Mouse (Mus musculus): ENCODE measurements around the gene Lamb3.
"Not testable (repeated sequence)": the region's sequence is repeated elsewhere in the genome, so short reads cannot be mapped to it uniquely, and the experiment has no call there.

Lamb3 gene

DNA sequence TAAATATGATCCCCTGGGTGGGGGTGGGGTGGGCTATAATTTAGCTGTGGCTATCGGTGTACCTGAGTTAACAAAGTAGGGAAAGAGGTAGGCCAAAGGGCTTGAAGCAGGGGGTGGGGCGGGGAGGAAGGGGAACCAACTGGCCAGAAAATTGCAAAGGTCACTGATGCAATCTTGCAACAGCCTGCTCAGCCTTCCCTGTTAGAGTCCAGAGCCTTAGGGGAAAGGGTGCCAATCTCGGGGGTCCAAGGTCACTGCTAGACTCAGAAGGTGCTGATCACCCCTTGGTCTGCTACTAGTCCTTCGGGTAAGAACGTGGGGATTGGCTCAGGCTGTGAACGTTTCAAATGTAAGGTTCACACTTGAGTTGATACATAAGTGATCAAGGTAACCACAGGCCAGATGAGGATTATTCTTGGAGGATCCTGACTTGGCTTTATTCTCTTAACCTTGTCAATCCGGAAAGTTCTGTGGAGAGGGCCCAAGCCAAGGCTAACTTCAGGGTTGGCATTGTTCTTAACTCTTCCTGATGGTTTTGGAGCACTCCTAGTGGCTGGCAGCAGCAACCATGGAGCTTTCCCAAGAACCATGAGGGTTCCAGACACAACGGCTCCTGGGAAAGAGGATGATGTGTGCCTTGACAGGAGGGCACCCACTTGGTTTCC, 67.0 kb downstream of the Lamb3 start:
- DNase-seq (ENCODE audit: low read depth, low spot score) = no peak

DNA sequence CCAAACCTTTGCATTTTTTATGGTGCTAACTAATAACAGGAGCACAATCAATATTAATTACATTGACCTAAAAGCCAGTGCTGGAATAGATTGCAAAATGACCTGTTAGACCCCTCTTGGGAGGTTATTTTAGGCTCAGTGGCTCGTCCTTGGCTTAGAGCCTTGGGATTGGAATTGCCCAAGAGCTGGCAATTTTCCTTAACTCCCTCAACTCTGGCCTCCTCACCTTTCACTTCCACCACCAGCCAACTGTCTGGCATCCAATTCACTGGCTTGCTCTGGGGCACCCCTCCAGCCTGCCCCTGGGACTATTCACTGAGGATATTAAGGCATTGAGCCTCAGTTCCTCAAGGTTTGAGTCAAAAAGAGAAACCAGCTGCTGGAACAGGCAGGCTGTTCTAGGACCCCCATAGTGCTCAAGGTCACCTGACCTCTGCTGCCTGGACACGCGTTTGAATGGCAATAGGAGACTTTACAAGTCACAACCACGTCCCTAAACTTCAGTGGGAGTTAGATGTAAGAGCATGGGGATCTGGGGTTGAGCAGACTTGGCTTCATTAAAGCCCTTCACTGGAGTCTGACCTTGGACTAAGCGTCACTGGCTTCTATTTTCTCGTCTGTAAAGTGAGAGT, 71.0 kb downstream of the Lamb3 start:
- DNase-seq (ENCODE audit: low read depth, low spot score) = peak; percentile 37

DNA sequence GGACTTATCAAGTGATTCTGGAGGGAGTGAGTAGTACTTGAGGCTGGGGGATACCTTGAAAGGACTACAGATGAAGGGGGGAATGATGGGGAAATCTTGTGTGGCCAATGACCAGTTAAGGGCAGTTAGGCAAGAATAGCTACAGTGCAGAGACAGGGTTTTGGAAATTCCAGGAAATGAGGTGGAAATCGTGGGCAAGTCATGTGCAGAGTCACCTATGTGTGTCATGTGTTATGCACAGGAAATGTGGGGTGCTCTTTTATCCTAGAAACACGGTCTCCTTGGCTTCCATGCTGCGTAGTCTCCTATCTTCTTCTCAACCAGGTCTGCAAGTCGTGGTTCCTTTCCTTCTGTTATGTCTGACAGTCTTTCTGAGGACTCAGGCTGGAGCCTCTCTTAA, 72.0 kb downstream of the Lamb3 start:
- DNase-seq (ENCODE audit: low read depth, low spot score) = no peak

DNA sequence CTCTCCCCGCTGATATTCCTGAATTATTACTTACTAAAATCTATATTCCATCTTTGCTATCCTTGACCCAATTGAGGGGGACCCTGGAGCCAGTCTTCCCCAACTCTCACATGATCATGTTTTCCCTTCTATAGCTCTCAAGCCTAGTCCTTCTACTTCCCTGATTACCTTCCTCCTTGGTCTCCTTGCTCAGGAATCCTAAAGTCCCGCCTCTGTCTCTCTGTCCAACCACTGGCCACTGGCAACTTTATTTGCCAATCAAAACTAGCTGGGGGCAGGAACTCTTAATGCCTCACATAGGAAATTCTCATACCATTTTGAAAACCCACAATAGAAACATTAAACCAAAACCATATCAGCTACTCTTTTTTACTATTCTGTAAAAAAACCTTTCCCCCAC, 73.8 kb downstream of the Lamb3 start:
- DNase-seq (ENCODE audit: low read depth, low spot score) = no peak

- DNase-seq (ENCODE audit: low read depth, low spot score) = no peak
These were observed 76.8 kb downstream of the Lamb3 start for GRCm38 (mm10) chr1:193284228-193284779.

- not testable (repeated sequence) for DNase-seq (ENCODE audit: low read depth, low spot score)
These were observed 78.3 kb downstream of the Lamb3 start for GRCm38 (mm10) chr1:193285766-193286325.

DNA sequence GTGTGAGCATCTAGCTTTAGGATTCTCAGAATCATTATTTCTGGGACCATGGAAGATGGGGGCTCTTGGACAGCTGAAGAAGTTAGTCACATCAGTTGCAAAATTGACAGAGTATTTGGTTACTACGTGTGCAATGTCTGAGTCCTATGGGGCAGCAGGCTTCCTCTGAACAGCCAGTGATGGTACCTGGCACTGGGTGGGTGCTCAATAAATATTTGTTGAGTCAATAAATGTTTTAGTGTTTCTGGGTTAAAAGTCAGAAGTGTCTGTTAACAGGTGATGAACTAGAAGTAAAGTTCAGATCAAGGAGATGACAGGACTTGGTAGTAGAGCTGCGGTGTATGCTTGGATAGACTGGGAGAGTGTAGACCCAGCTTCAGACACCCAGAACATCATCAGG, 80.1 kb downstream of the Lamb3 start:
- no peak for DNase-seq (ENCODE audit: low read depth, low spot score)

DNA sequence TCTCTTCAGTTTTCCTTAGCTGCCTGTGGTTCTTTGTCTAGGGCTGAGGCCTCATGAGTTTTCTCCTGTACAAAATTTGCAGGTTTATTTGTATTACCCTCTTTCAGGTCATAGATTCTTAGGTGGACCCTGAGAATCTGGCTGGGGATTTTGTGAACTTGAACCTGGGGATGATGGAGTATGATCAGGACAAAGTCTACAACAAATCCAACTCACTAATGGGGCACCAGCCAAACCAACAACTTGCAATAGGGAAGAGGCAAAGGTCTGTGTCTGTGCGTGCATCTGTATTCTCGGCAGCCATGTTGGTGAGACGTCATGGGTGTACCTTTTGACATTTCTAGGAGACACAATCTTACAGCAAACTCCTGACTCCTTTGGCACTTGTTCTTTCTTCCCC, 81.6 kb downstream of the Lamb3 start:
- no peak for DNase-seq (ENCODE audit: low read depth, low spot score)

DNA sequence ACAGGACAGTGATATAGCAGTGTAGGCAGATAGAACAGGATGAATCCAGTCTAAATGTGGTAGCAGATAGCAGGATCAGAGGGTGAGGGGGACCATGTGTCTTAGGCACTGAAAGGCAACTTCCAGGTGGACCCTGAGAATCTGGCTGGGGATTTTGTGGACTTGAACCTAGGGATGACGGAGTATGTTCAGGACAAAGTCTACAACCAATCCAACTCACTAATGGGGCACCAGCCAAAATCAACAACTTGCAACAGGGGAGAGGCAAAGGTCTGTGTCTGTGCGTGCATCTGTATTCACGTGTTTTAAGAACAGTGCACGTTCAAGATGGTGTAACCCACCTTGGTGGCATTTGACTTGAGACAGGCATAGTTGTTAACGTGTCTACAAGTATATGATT, 82.4 kb downstream of the Lamb3 start:
- DNase-seq (ENCODE audit: low read depth, low spot score) = no peak

DNA sequence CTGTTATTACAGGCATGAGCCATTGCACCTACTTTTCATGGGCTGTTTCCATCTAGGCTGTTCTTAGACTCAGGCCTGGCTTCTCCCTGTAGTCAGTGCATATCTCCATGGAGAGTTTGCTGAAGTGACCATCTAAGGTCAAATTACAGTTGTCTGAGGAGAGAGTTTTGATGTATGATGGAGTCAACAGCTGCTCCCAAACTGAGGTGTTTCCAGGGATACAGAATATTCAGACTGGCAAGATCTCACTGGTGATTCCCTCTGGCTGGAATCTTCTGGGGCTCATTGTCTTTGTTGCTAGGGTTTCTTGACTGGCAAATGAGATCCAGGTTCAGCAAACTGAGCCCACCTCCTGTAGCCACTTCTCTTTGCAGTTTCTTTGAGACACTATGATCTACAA, 83.2 kb downstream of the Lamb3 start:
- DNase-seq (ENCODE audit: low read depth, low spot score) = no peak

DNA sequence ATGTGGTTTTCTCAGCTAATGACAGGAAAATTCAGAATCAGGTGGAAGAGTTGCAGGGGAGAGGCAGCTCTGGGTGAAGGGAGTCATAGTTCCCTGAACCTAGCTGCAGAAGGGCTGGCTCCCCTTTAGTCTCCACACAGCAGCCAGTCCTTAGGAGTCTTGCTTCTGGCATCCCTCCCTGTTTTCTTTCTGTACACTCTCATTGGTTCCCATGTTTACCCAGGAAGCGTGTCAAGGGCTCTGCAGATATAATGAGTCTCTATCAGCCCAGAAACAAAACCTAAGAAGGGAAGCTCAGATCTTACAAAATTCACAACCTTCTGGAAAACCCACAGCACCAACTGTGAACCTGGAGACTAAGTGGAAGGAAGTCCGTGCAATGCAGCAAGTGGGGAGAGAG, 85.5 kb downstream of the Lamb3 start:
- no peak for DNase-seq (ENCODE audit: low read depth, low spot score)

DNA sequence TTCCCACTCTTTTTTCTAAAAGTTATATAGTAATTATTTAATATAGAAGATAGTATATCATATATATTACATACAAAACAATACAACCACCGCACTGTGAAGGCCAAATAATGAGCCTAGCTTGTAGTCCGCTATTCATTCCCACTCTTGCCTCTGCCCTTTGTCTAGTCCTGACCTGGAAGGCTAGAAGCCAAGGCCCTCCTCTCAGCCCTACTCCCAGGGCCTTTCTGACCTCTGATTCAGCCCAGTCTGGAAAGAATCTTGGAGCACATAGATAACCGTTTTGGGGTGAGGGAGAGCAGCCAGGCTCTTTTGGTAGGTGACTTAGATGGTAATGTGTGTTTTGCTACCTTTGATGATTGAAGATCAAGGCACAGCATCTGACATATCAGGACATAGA, 86.4 kb downstream of the Lamb3 start:
- no peak for DNase-seq (ENCODE audit: low read depth, low spot score)

DNA sequence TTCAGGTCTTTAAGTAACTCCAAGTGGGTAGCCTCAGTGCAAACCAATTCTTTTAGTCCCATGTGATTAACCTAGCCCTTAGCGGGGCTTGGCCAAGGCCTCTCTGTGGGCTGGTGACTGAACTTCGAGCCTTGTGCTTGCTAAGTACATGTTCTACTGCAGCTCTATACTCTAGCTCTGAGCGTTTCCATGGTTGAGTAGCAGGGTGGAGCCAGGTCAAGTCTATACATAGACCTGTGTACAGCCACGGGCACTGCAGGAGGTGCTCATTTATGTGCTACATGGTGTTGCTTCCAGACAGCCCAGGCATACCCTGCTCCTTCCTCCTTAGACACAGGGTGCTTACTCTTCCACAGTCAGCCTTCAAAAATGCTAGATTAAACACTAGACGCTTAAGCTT, 88.4 kb downstream of the Lamb3 start:
- DNase-seq (ENCODE audit: low read depth, low spot score) = no peak

DNA sequence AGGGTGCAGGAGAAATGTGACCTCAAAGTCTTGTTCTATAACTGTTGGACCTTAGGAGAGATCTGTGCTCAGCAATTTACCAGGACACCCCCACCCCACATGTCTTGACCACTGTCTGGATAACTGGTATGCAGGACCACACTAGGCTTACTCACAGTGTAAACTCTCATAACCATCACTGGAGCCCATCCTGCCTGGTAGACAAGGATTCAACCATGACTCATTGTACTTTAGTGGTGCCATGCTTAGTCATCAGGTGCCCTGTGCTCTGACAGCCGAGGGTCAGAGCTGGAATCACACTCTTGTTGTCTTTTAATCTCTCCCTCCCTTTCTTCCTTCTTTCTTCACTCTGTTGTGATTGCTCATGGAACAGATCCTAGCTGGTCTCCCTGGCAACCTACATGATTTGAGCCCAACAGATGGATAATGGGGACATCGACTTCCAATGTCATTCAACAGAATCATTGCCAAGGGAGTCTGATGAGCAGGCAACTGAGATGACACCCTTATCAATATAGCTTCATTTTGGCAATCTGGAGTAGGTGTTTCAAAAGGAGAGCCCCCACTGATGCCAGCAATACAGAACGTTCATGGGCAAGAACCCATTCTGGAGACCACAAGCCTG, 90.8 kb downstream of the Lamb3 start:
- DNase-seq (ENCODE audit: low read depth, low spot score) = no peak

GRCm38 (mm10) chr1:193299995-193300394, 92.5 kb downstream of the Lamb3 start:
- DNase-seq (ENCODE audit: low read depth, low spot score) = no peak

- DNase-seq (ENCODE audit: low read depth, low spot score) = peak; percentile 59
These were observed 94.0 kb downstream of the Lamb3 start for GRCm38 (mm10) chr1:193301216-193302092.

DNA sequence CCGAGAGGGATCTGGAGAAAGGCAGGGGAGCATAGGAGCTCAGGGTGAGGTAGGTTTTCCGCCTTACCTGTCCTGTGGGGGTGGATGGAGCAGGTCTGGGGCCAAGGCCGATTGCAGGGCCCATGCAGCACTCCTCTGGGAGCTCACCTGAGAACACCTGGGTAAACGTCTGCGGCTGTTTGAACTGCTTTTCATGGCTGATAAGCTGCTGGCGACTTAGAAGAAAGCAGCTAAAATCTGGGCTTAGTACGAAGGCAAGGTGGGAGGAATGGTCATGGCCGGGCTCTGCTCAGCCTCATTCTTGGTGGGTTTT, 94.5 kb downstream of the Lamb3 start:
- no peak for DNase-seq (ENCODE audit: low read depth, low spot score)

- no peak for DNase-seq (ENCODE audit: low read depth, low spot score)
These were observed 95.6 kb downstream of the Lamb3 start for GRCm38 (mm10) chr1:193303096-193303495.

GRCm38 (mm10) chr1:193305386-193305785, 97.9 kb downstream of the Lamb3 start:
- DNase-seq (ENCODE audit: low read depth, low spot score) = peak; percentile 7

DNA sequence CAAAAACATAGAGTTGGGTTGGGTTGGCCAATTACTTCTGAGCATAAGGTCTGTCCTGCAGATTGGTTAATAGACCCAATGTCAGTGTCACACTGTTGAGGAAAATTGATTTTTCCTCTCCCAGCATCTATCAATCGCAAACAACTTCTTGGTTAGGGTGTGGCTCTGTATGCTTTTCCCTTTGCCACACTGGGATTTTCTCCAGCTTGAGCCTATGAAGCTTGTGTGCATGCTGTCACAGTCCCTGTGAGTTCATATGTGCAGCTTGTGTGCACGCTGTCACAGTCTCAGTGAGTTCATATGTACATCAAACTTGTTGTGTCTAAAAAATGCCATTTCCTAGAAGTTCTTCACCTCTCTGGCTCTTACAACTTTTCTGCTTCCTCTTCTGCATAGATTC, 99.3 kb downstream of the Lamb3 start:
- no peak for DNase-seq (ENCODE audit: low read depth, low spot score)

DNA sequence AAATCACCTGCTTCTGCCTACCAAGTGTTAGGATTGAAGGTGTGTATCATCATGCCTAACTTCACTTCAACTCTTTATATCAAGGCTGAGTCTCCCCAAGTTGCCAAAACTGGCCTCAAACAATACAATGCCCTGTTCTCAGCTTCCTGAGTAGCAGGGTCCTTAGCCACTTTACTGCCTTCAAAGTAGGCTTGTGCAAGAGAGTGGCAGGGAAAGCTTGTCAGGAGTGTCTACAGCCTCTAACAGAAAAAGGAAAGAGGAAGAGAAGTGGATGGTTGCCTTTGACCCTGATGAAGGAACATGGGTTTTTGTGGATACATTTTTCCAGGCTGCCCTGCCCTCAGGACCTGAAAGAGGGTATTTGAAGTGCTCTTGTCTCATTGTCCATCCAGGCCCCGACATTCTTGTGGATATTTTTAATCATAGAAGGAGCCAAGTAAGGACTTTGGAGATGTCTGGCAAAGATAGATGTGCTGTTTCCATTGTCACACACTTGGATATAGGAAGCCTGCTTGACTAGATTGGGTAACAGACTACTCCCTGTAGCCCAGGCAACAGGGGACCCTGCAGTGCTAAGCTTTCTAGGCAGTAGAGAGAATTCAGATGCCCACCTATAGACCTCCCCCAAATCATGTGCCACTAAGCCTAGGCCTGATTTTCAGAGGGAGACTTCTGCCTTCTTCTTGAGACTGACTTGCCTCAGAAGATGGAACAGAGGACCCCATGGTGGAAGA, 102.5 kb downstream of the Lamb3 start:
- no peak for DNase-seq (ENCODE audit: low read depth, low spot score)
